Mouse (Mus musculus): ENCODE data around the gene Frmd5.

Frmd5 gene

GRCm38 (mm10) chr2:121761861-121762260, 45.0 kb downstream of the Frmd5 start:
- no peak for DNase-seq (ENCODE audit: low read depth, low spot score)

GRCm38 (mm10) chr2:121761281-121761795, 45.5 kb downstream of the Frmd5 start:
- DNase-seq (ENCODE audit: low read depth, low spot score), result no peak

GRCm38 (mm10) chr2:121760646-121761045, 46.2 kb downstream of the Frmd5 start:
- DNase-seq (ENCODE audit: low read depth, low spot score), result no peak

- DNase-seq (ENCODE audit: low read depth, low spot score), result no peak
Measured at GRCm38 (mm10) chr2:121758258-121758657, 48.6 kb downstream of the Frmd5 start.

GRCm38 (mm10) chr2:121756336-121756735, 50.6 kb downstream of the Frmd5 start:
- DNase-seq (ENCODE audit: low read depth, low spot score), result no peak

GRCm38 (mm10) chr2:121755056-121755455, 51.8 kb downstream of the Frmd5 start:
- DNase-seq (ENCODE audit: low read depth, low spot score), result peak; percentile 59

GRCm38 (mm10) chr2:121750121-121750520, 56.8 kb downstream of the Frmd5 start:
- peak; percentile 71 for DNase-seq (ENCODE audit: low read depth, low spot score)

- DNase-seq (ENCODE audit: low read depth, low spot score), result no peak
Measured at GRCm38 (mm10) chr2:121741151-121741550, 65.7 kb downstream of the Frmd5 start.

- DNase-seq (ENCODE audit: low read depth, low spot score), result no peak
Measured at GRCm38 (mm10) chr2:121739410-121739809, 67.5 kb downstream of the Frmd5 start.

- DNase-seq (ENCODE audit: low read depth, low spot score), result no peak
Measured at GRCm38 (mm10) chr2:121733426-121733825, 73.5 kb downstream of the Frmd5 start.

- DNase-seq (ENCODE audit: low read depth, low spot score), result no peak
Measured at GRCm38 (mm10) chr2:121730486-121730885, 76.4 kb downstream of the Frmd5 start.

GRCm38 (mm10) chr2:121728907-121729575, 77.8 kb downstream of the Frmd5 start:
- DNase-seq (ENCODE audit: low read depth, low spot score), result peak; percentile 63

GRCm38 (mm10) chr2:121724866-121725265, 82.0 kb downstream of the Frmd5 start:
- no peak for DNase-seq (ENCODE audit: low read depth, low spot score)

- no peak for DNase-seq (ENCODE audit: low read depth, low spot score)
Measured at GRCm38 (mm10) chr2:121723796-121724195, 83.1 kb downstream of the Frmd5 start.

GRCm38 (mm10) chr2:121719000-121719399, 87.9 kb downstream of the Frmd5 start:
- DNase-seq (ENCODE audit: low read depth, low spot score), result no peak

GRCm38 (mm10) chr2:121717133-121717532, 89.8 kb downstream of the Frmd5 start:
- no peak for DNase-seq (ENCODE audit: low read depth, low spot score)

- DNase-seq (ENCODE audit: low read depth, low spot score), result no peak
Measured at GRCm38 (mm10) chr2:121713567-121713966, 93.3 kb downstream of the Frmd5 start.

GRCm38 (mm10) chr2:121711748-121712384, 95.0 kb downstream of the Frmd5 start:
- no peak for DNase-seq (ENCODE audit: low read depth, low spot score)

- no peak for DNase-seq (ENCODE audit: low read depth, low spot score)
Measured at GRCm38 (mm10) chr2:121709096-121709495, 97.8 kb downstream of the Frmd5 start.

GRCm38 (mm10) chr2:121707461-121707860, 99.4 kb downstream of the Frmd5 start:
- DNase-seq (ENCODE audit: low read depth, low spot score), result no peak

GRCm38 (mm10) chr2:121705756-121706155, 101.1 kb downstream of the Frmd5 start:
- DNase-seq (ENCODE audit: low read depth, low spot score), result no peak

GRCm38 (mm10) chr2:121699331-121699730, 107.6 kb downstream of the Frmd5 start:
- DNase-seq (ENCODE audit: low read depth, low spot score), result no peak

- DNase-seq (ENCODE audit: low read depth, low spot score), result no peak
Measured at GRCm38 (mm10) chr2:121695436-121695835, 111.5 kb downstream of the Frmd5 start.

Data from brain, adult 2 months (tissue).